Mouse (Mus musculus) lung, embryonic 16.5 days (tissue): ENCODE measurements around the gene Morc2b. TPM values are rescaled to one million over a fixed set of nuclear protein-coding genes. Genes with fewer than 3 reads are reported as not detected.

Source experiments
- polyA plus RNA-seq: library from polyadenylated mRNA; unstranded; fragments of >200 nt; fragmentation: Nextera tagmentation; extraction: Ambion mirVana; gene quantifications from 2 replicates; pipeline ENCODE4 v1.2.1, GENCODE M21; 2015

The Morc2b gene
- polyA plus RNA-seq, 1 experiment from 2014 or later: not detected

Other genes with a start within 250 kb of the Morc2b start
- gene Zfp870, start 248.0 kb downstream of the Morc2b start, polyA plus RNA-seq: 9.1 and 10.4 TPM in 2 replicates
- gene Cyp4f14, start 222.3 kb downstream of the Morc2b start, polyA plus RNA-seq: 0.25 TPM in 1 of 2 replicates, not detected in the other
- gene Cyp4f13, start 192.3 kb downstream of the Morc2b start, polyA plus RNA-seq: 11.6 and 17.2 TPM in 2 replicates
- 10.7 and 10.9 TPM in 2 replicates for gene Zfp472, start 173.9 kb downstream of the Morc2b start, polyA plus RNA-seq
- gene Zfp952, start 146.6 kb downstream of the Morc2b start, polyA plus RNA-seq: 11.3 and 12.7 TPM in 2 replicates
- 13.6 and 14.9 TPM in 2 replicates for gene Zfp763, start 106.3 kb downstream of the Morc2b start, polyA plus RNA-seq
- gene 4921501E09Rik, start 71.6 kb downstream of the Morc2b start, polyA plus RNA-seq: not detected in 2 replicates
- 9.6 TPM in 2 replicates for gene Zfp563, start 50.4 kb downstream of the Morc2b start, polyA plus RNA-seq
- not detected in 2 replicates for gene Olfr55, start 28.8 kb upstream of the Morc2b start, polyA plus RNA-seq
- not detected in 2 replicates for gene Olfr239, start 51.6 kb upstream of the Morc2b start, polyA plus RNA-seq
- gene Olfr1564, start 82.0 kb upstream of the Morc2b start, polyA plus RNA-seq: not detected in 2 replicates
- gene Zfp955a, start 115.5 kb upstream of the Morc2b start, polyA plus RNA-seq: 20.1 and 20.7 TPM in 2 replicates
- not detected in 2 replicates for gene Olfr63, start 125.0 kb upstream of the Morc2b start, polyA plus RNA-seq
- 12.0 and 12.2 TPM in 2 replicates for gene Zfp955b, start 149.9 kb upstream of the Morc2b start, polyA plus RNA-seq
- 8.8 and 9.5 TPM in 2 replicates for gene Zfp81, start 219.2 kb upstream of the Morc2b start, polyA plus RNA-seq